Mouse (Mus musculus): Measurements from ENCODE around the gene Agtpbp1.
A peak's percentile ranks its signal among the peaks of the same experiment; 100 is the strongest.

Gene Agtpbp1

DNA sequence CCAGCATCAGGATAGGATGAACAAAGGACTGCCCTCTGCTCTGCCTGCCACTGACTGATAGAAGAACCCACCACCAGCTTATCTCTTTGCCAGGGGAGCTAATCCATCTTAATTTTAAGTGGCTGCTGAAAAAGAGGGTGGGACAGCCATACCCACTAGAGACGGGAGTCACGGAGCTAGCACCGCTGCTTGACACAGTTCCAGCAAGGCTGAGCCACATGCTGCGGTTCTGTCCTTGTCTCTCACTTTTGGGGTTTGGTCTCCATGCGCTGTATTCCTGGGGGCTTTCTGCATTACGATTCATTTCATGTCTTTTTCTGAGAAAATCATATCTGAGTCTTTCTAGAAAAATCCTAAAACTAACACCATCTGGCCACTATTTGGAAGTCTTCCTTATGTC, 13.9 kb downstream of the Agtpbp1 start:
- DNase-seq: no peak

- no peak for DNase-seq
Observed at GRCm38 (mm10) chr13:59565945-59566520, 19.0 kb downstream of the Agtpbp1 start.

- no peak for DNase-seq
Observed at GRCm38 (mm10) chr13:59564923-59565322, 20.1 kb downstream of the Agtpbp1 start.

DNA sequence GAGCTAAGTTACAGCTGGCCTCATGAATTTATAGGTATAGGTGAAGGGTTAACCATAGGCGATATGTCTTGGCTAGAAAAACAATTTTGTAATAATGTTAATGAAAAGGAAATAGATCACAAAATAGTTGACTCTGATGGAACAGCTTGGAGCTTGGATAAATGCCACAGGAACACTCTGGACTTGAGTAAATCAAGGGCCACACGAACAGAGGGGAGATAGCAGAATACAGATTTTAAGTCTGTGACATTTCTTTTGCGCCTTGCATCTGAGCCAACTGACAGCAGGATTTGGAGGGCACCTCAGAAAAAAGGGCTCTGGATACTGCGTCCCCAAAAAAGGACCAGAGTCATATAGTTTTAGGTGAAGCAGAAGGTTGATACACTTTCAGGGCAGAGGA, 20.5 kb downstream of the Agtpbp1 start:
- no peak for DNase-seq

- no peak for DNase-seq
Observed at GRCm38 (mm10) chr13:59562471-59562870, 22.6 kb downstream of the Agtpbp1 start.

- no peak for DNase-seq
Observed at GRCm38 (mm10) chr13:59558776-59559175, 26.3 kb downstream of the Agtpbp1 start.

DNA sequence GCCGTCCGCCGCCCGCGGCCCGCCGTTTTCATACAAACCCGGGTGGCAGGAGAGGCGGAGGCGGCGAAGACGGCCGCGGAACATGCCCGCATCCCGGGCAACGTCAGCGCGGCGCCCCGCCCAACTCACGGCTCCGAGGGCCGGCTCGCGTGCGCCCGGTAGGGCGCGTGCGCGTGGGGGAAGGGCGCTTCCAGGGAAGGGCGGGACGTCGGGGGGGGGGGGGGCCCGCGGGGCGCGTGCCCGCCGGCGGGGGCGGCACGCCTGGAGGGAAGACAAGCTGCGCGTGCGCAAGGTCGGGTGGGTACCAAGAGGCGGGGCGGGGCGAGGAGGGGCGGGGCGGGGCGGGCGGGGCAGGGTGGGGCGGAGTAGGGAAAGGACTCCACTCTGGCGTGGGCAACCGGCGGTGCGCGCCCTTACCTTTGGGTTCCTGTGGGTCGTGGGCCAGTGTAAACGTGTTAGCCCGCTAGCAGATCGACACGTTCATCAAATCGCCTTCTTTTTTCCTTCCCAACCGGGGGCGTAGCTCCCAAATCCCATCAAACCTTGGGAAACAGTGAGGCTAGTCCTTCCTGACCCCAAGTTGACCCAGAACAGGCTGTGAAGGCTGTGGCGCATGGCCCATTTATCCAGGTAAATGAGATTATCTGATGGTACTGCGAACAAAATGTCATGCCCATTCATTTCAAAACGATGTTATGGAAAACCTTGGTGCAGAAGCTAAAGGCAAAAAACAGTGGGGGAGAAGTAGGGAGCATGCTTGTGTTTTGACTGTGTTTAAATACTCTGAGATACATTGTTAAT, 27.6 kb downstream of the Agtpbp1 start:
- peak; percentile 91 for DNase-seq

DNA sequence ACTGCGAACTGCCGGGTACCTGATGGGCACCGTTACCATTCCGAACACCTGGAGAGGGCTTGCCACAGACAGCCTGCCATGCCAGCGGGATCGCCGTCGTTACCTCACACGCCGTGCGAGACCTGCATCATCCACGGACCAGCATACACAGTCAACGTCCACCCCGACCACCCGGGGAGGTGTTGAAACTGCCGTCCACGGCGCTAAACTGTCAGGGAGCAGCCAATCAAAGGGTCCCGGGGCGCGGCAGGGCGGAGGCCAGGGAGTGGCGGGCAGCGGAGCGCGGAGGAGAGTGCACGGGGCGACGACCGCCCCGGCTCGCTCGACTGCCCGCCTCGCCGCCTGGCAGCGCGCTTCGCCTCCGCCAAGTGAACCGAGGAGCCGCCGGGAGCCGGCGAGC, 28.4 kb downstream of the Agtpbp1 start:
- peak; percentile 58 for DNase-seq

- DNase-seq: no peak
Observed at GRCm38 (mm10) chr13:59555613-59556192, 29.3 kb downstream of the Agtpbp1 start.

DNA sequence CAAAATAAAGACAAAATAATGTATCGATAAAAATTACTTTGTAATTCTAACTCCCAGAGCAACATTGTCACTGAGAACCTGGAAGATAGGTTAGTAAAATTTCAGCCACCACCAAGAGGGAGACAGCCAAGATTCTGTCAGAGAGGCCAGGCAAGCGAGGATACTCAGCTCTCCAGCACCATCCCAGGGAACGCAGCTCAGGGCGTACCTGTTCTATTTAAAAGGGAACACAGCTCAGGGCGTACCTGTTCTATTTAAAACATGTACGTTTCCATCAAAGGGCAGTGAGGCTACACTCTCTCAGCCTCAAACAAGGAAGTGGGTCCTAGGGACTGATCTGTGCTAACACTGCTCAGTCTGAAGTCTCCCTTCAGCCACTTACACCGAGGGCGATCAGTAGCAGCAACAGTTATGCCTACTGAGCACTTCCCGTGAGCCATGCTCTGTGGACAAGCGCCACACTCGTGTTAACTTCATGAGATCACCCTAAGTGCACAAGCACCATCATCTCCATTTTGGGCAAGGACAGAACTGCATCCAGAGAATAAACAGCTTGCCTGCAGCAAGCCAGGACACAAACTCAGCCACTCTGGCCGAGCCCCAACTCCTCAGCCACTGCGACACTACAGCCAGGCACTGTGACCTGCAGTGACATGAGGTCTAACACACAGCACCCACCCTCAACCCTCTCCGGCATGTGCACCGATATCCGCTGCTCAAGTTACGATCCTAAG, 30.1 kb downstream of the Agtpbp1 start:
- no peak for DNase-seq

DNA sequence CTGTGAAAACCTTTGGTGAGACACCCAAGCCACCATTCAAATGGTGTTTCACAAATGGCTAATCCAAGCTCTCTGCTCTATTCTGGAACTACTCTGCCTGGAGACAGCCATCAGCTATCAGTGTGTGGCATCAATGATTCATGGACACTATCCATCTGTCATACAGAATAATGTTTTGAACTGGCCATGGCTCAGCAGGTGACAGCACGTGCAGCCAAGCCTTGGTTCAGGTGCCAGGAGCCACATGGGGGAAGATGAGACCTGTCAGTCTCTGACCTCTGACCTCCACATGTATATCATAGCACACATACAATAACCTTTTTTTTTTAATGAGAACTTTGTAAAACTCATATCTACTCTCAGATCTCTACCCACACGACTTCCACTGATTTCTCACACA, 32.3 kb downstream of the Agtpbp1 start:
- no peak for DNase-seq

- DNase-seq: no peak
Observed at GRCm38 (mm10) chr13:59552286-59552685, 32.7 kb downstream of the Agtpbp1 start.

- DNase-seq: no peak
Observed at GRCm38 (mm10) chr13:59549318-59549798, 35.7 kb downstream of the Agtpbp1 start.

DNA sequence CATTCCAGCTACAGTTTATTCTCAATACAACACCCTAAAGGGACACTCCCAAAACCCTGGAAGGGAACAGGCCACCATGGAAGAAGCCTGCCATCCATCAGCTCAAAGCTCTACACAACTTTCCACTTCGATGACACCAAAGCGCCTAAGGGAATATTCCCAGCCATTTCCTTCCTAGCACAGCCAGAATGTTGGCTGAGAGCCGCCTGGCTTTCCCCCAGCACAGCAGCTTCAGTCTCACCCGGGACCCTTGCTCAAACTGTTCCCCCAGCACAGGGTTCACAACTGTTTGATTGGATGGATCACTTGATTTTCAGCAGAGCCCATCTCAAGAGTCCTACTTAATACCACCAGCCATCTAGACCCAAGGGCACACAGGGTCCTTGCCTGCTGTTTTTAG, 37.3 kb downstream of the Agtpbp1 start:
- DNase-seq: peak; percentile 31

DNA sequence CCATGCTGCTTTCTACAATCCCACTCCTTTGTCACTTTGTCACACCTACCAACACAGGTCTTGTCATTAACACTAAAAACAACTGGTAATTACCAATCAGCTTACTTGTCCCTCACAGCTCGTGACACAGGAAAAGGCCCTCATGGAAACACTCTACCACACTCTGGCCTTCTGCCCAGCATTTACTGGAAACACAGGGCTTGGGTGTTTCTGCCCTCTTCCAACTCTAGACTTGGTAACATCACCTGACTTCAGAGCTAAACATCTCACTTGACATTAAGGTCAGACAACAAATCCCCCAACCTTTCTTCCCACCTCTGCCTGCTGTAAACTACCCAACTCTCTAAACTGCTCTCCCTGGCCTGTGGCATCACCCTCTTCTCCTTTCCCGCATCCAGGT, 37.9 kb downstream of the Agtpbp1 start:
- peak; percentile 45 for DNase-seq

DNA sequence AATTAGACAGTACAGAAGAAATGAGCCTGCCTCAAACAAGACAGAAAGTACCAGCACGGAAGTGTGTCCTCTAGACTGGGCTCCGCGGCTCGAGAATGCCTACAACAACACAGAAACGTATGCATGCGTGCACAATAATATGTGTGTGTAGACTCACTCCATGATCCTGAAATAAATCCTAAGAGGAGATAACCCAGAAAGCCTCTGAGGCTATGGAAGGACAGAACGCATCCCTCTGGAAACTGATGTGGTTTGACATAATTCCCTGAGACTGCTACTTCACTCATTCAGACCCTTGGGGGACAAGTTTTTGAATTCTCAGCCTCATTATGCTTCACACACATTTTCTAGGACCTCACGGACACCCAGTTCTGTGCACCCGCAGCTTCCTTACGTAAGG, 42.6 kb downstream of the Agtpbp1 start:
- no peak for DNase-seq

DNA sequence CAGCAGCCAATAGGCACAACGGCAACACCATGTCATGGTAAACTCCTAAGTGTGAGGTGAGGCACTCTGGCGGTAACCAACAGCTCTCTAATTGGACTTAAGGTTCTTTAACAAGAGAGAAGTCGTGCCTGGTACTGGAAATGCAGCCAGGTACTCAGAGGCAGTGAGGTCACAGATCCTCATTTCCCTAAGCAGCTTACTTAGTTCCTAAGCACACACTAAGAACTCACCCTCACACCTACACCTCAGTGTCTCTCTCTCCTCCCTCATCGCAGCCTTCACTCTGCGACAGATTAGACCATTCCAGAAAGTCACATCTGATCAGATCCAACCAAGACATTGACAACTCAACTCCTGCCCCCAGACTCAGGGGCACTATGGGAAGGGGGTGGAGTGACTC, 45.0 kb downstream of the Agtpbp1 start:
- no peak for DNase-seq

GRCm38 (mm10) chr13:59538661-59539060, 46.4 kb downstream of the Agtpbp1 start:
- DNase-seq: no peak

DNA sequence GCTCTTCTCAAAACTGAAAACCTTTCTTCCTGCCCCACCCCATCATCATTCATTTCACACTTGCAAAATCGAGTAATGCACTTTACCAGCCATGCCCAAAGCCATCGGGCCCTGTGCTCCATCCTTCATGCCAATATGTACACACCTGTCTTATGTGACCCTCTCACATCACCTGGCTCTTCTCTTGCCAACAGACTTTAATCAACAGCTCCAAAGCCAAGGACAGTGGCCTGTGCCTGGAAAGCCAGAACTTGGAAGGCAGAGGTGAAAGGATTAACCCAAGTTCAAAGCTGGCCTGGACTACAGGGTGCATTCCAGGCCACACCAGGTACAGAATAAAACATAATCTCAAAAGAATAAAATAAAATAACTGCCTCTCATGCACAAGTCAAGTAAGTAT, 48.4 kb downstream of the Agtpbp1 start:
- no peak for DNase-seq

- no peak for DNase-seq
Observed at GRCm38 (mm10) chr13:59535746-59536145, 49.3 kb downstream of the Agtpbp1 start.

- no peak for DNase-seq
Observed at GRCm38 (mm10) chr13:59534301-59534700, 50.7 kb downstream of the Agtpbp1 start.

DNA sequence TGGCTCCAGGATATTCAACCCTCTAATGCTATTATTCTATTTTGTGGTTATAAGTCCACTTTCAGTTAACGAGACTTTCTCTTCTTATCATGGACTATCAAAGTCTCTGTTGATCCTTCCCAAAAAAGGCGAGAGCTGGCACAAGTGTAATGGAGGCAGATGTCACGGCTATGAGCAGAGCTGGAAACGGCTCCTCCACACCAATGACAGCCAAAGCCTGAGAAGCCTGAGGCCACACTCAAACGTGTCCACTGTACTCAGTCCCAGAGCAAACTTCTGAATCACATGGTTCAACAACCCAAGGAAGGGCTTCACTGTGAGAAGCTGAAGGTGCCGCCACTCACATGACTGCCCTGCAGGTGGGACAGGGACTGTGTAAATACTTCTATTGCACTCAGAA, 51.7 kb downstream of the Agtpbp1 start:
- no peak for DNase-seq

- no peak for DNase-seq
Observed at GRCm38 (mm10) chr13:59531203-59531602, 53.8 kb downstream of the Agtpbp1 start.

DNA sequence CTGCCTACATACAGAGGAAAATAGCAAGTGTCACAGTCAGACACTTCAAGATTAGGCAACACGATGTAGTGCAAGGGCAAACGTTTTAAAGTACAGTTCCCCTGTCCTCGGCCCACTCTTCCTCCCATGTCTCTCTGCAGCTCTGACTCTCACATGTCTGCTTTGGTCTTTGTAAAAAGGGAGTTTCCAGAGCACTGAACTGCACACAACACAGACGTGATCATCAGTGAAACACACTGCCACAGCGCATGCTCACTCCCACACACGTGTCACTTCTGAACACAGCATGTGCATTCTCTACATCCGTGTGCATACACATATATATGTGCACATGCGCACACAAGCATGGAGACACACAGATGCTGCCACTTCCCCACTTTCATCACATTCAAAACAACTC, 54.5 kb downstream of the Agtpbp1 start:
- DNase-seq: no peak

All from lung, postnatal 14 days (tissue).